Mouse (Mus musculus) skeletal muscle tissue, adult 2 months (tissue): ENCODE measurements at regions not wholly inside any gene's neighbourhood (a gene's known extent, or its start where the extent isn't known, plus 50 kb on each side); places are given as distances from the start of the nearest gene placed in this dataset.

Experiments used
- DNase-seq: peaks from one replicate; pipeline ENCODE4 v3.0.0-alpha.2; 2012; ENCODE audit warnings: low read depth, low spot score

GRCm38 (mm10) chr4:106040376-106040775 is 250.7 kb downstream of the Gm12728 start:
- DNase-seq: no peak

DNA sequence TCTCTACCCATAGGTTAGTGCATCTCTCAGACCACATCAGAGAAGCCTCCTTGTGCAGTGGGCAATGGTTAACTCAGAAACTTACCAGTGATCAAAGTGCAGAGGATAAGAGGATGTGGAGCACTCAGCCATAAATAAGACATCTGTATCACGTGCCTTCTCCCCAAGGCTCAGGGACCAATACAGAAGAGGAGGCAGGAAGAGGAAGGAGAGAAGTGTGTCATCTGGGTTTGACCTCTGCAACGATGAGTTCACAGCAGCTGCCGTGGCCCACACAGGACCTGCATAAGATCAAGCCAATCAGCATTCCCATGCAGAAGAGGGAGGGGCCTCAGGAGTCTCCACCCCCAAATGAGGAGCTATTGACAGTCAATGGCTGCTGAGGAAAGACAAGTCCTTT is 252.8 kb downstream of the Gm12728 start:
- DNase-seq: no peak

GRCm38 (mm10) chr4:106043661-106044060 is 254.0 kb downstream of the Gm12728 start:
- no peak for DNase-seq

- DNase-seq: no peak
These were observed 258.4 kb downstream of the Gm12728 start for GRCm38 (mm10) chr4:106048053-106048452.

GRCm38 (mm10) chr4:106048797-106049196 is 259.1 kb downstream of the Gm12728 start:
- DNase-seq: no peak

- no peak for DNase-seq
These were observed 260.2 kb downstream of the Gm12728 start for GRCm38 (mm10) chr4:106049880-106050279.

GRCm38 (mm10) chr4:106050297-106050696 is 260.6 kb downstream of the Gm12728 start:
- no peak for DNase-seq

DNA sequence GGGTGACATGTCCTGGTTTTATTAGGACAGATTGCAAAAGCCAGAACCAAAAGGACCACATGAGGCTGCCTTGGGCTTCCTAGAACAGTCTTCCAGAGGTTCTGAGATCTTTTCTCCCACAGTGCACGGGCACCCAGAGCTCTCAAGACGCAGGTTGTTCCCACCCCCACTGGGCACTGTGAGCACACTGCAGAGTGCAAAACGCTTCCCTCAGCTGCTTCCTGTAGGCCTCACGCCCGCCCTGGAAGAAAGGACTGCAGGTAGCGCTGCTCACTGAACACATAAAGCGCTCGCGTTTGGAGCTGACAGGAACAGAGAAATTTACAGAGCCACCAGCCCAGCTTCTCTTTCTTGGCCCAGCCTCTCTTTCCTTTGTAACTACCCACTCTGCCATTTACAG is 262.5 kb upstream of the Usp24 start:
- DNase-seq: no peak

- no peak for DNase-seq
These were observed 261.7 kb upstream of the Usp24 start for GRCm38 (mm10) chr4:106054324-106054723.

- DNase-seq: no peak
These were observed 253.4 kb upstream of the Usp24 start for GRCm38 (mm10) chr4:106062651-106063050.

DNA sequence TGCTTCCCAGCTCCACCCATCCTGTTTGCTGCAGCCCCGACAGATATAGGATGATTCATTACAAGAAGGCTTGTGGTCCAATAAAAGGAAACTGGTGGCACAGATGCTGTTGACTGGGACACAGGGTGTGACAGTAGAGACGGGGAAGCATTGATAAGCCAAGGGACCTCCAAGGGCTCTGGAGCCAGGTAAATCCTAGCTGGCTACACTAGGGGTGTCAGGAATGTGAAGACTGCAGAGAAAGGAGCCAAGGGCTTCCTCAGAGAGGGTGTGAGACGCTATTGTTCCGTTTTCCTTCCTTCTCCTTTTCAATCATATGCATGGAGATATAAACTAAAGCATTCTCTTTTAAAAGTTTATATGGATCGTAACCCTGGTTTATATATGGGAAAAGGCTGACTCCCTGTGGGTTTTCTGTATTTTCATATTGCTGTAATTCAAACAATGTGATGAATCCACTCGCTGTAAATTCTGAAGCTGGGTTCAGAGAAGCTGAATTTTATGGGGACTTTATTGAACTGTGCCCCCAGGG is 252.1 kb upstream of the Usp24 start:
- DNase-seq: no peak

GRCm38 (mm10) chr4:106067023-106067422 is 249.0 kb upstream of the Usp24 start:
- peak; percentile 13 for DNase-seq

GRCm38 (mm10) chr4:106083546-106083945 is 232.5 kb upstream of the Usp24 start:
- no peak for DNase-seq

GRCm38 (mm10) chr4:106091927-106092675 is 223.9 kb upstream of the Usp24 start:
- no peak for DNase-seq

DNA sequence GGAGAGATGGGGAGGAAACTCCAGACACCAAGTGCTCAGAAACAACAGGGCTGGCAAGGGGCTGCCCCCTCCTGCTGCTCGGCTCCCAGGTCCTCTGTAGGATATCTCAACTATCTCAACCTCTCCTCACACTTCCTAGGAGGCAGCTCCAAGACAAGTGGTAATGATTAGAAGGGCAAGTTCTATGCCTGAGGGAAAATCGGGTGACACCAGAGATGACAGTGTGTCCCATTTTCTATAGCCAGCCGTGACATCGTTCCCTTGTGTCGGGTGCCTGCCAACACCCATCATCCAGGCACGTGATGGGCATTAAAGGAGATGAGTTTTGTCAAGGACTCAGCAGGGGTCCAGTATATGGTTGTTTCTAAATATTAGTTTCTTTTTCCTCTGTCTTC is 223.3 kb upstream of the Usp24 start:
- no peak for DNase-seq

DNA sequence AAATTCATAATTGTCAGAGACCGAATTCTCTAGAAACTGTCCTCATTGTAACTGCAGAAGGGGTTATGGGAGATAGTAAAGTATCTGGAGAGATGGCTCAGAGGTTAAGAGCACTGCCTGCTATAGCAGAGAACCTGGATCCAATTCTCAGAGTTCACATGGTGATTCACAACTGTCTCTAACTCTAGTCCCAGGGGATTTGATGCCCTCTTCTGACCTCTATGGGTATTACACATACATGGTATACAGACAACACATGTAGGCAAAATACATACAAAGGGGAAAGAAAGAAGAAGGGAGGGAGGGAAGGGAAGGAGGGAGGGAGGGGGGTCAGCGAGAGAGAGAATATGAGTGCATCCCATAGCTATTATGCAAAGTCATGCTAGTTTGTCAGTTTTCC is 222.8 kb upstream of the Usp24 start:
- no peak for DNase-seq

GRCm38 (mm10) chr4:106094882-106095556 is 221.0 kb upstream of the Usp24 start:
- peak; percentile 46 for DNase-seq

DNA sequence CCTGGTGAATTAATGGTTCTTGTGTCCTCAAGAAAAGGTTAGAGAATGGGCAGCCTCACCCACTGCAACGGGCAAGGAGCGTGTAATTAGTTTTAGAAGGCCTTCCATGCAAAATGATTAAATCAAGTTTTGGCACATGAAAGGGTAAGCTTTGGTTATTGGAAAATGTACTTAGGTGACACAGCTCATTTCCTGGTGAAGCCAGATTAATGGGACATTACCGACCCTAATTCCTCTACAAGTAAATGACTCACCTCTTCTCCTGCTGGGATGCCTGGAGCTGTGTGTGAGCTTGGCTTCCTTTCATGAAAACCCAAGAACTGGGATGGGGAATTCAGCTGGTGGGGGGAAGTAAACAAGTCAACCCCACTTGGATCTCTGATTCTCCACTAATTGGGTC is 219.9 kb upstream of the Usp24 start:
- no peak for DNase-seq

GRCm38 (mm10) chr4:106097846-106098245 is 218.2 kb upstream of the Usp24 start:
- DNase-seq: no peak

- no peak for DNase-seq
These were observed 215.6 kb upstream of the Usp24 start for GRCm38 (mm10) chr4:106100211-106101025.

- no peak for DNase-seq
These were observed 214.1 kb upstream of the Usp24 start for GRCm38 (mm10) chr4:106101904-106102303.

DNA sequence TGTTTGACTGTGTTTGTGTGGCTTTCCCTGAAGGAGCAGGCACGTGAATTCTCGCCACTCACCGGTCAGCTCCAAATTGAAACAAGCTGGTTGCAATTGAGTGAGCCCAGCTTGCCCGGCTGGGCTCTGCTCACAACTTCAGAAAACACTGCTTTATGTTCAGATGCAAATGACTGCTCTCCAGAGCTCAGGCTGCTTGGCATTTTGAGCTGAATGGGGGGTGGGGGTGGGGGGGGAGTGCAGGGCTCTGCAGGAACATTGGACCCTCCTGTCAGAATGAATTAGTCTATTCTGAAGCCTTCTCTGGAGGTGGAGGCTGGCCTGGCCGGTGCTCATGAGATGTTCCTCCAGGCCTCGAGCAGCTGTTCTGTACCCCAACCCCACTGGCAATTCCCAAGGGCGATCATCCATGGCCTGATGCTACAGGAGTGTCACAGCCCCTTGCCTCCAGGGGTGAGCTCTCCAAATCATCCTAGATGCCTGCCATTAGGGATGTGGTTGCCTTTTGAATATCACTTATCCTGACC is 213.5 kb upstream of the Usp24 start:
- DNase-seq: no peak
